Mouse (Mus musculus) left cerebral cortex, postnatal 25 days (tissue): ENCODE measurements at regions not wholly inside any gene's neighbourhood (a gene's known extent, or its start where the extent isn't known, plus 50 kb on each side); places are given as distances from the start of the nearest gene placed in this dataset.
"Not testable (repeated sequence)": the region's sequence is repeated elsewhere in the genome, so short reads cannot be mapped to it uniquely, and the experiment has no call there.

Experiments
- DNase-seq, 2 experiments: peaks; one replicate each; pipeline ENCODE4 v3.0.0; 2022; ENCODE audit warnings: low spot score in 2 of 2, mixed read lengths in 1 of 2
- intact Hi-C: fragments of 180-260 bp; cut with DNase I; formaldehyde crosslinking; loops from one replicate; pipeline ENCODE4 v1.15.1; 2025

- DNase-seq: peak; percentile 72 to 76
- intact Hi-C loops: loop anchor here (2.0 to 10.0 kb wide), 2 partner anchors 368 to 660 kb away; partner anchors contain the start of gene Erlec1
Measured at GRCm38 (mm10) chr11:31615107-31615811, 56.4 kb downstream of the Bod1 start.

- peak in 1 of 2 experiments; percentile 22 for DNase-seq
- intact Hi-C loops: loop anchor here (2.0 to 10.0 kb wide), 2 partner anchors 368 to 660 kb away; partner anchors contain the start of gene Erlec1
Measured at GRCm38 (mm10) chr11:31614394-31614713, 57.3 kb downstream of the Bod1 start.

GRCm38 (mm10) chr11:31613688-31614393 lies 57.8 kb downstream of the Bod1 start:
- DNase-seq: no peak
- intact Hi-C loops: loop anchor here (2.0 to 10.0 kb wide), 2 partner anchors 367 to 659 kb away; partner anchors contain the start of gene Erlec1

DNA sequence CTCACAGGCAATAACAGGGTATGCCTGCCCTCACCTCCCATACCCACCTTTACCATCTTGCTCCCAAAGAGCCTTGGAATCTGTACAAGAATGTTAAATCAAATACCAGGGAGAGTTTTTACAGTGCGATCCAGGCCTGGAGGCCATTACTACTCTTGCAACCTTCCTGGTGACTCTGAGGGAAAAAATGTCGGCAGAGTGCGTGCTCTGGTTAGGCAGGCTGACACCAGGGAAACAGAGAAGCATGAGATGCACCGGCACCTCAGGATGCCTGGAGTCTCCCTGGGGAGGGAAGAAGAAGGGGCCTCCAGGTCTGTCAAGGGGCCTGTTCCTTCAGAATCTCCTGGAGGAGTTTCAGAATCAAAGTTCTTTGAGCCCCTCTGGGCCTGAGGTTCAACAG lies 63.2 kb downstream of the Bod1 start:
- intact Hi-C loops: no loop called here
- DNase-seq: no peak

DNA sequence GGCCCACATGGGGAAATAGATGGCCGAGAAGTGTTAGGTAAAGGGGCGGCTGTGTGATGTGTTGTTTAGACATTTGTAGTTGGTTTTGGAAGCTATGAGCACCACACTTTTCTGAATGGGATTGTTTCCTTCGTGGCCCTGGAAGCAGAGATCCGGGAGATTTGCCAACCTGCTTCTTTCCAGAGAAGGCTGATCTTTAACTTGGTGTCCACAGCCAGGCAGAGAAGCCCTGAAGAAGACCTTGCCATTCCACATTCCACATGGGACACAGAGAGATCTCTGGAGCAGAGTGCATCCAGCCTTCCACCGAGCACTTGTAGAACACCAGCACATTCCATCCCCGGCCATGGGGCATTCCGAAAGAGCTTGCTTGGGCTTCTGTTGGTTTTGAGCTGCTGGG lies 70.2 kb downstream of the Bod1 start:
- DNase-seq: no peak
- intact Hi-C loops: no loop called here

DNA sequence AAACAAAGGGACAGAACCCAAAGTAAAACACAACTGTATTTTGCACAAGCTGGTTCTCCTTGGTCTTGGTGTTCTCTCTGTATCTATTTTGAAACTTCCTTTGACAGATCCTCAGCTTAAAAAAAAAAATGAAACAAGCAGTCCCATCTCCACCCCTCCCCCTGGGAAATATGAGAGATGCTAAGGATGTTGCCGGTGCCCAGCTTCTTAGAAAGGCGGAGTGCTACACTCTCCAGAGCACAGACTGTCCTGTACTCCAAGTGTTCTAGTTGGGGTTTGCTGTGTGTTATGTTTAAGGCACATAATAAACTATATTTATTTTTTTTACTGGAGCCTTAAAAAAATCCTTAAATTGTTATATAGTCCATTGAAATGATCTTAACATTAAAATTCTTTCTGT lies 78.1 kb downstream of the Bod1 start:
- intact Hi-C loops: no loop called here
- no peak for DNase-seq

- DNase-seq: no peak
- intact Hi-C loops: no loop called here
Measured at GRCm38 (mm10) chr11:31592061-31592460, 79.6 kb downstream of the Bod1 start.

DNA sequence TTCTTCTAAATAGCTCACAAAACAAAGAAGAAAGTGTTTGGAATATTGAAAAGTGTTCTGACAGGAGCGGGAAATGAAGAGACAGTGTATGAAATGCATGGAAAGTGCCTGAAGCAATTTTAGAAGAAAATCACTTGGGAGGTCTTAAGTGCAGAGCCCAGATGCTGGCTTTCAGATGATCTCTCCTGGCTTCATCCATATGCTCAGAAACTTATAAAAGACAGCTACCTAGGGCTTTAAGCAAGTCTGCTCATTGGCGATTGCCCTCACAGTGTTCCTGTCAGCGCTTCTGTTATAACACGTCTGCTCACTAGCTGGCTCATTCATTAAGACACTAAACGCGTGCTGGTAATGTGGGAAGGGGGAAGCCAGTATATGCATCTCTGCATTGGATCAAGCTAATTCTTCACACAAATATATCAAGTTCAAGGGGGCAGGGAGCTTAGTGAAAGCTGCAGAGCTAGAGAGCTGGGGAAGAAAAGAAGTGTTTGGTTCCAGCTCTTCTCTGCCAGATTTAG lies 80.6 kb downstream of the Bod1 start:
- intact Hi-C loops: no loop called here
- no peak for DNase-seq

- no peak for DNase-seq
- intact Hi-C loops: no loop called here
Measured at GRCm38 (mm10) chr11:31574941-31575340, 96.7 kb downstream of the Bod1 start.

DNA sequence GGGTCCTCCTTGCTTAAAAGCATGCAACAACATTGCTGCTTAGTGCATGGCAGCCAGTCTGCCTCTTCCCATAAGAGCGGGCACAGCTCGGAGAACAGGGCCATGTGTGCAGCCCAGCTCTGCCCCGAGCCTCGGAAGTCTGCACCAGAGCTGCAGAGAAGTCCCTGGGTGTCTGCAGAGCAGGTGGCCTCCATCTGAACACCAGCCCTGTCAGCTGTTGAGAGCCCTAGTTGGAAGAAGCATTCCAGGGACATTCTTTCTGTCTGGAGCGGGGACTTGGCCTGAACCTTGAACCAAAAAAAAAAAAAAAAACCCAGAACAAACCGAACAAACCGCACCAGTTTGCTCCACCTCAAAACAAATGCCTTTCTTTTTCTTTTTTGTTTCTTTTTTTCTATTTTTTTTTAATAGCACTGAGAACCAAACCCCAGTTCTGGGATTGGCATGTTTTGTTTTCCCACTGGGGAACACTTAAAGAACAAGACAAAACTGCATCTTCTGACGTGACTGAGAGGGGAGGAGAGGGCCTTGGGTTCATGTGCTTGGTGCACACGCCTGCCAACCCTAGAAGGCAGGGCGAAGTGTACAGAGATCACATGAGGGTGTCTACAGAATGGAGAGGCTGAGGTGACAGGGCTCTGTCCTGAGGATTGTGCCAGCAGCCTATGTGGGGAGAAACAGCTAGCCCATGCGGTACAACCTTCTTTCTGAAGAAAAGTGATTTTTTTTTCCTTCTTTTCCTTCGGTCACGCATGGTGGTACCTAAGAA lies 106.8 kb downstream of the Bod1 start:
- DNase-seq: no peak
- intact Hi-C loops: no loop called here

- intact Hi-C loops: no loop called here
- DNase-seq: peak in 1 of 2 experiments; percentile 4
Measured at GRCm38 (mm10) chr11:31563826-31564741, 107.6 kb downstream of the Bod1 start.

DNA sequence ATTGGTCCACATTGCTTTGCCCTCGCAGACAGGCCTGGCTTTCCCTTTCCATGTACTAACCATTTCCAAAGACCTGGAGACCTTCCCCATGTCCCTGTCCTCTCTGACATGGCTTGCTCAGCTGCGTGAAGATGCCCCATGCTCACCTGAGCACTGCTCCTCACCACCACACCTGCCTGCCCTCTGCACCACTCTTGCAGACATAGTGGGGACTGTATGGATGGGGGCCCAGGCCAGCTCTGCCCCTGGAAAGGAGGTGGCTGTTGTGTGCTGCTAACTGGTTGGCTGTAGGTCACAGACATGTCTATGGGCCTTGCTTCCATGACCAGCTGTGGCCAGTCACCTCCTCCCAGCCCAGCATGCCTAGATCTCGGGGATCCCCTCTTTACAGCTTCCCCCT lies 108.7 kb downstream of the Bod1 start:
- intact Hi-C loops: no loop called here

GRCm38 (mm10) chr11:31560775-31561174 lies 110.9 kb downstream of the Bod1 start:
- intact Hi-C loops: no loop called here
- DNase-seq: no peak

More for the DNA sequence above, 108.7 kb downstream of the Bod1 start:
- DNase-seq: no peak

DNA sequence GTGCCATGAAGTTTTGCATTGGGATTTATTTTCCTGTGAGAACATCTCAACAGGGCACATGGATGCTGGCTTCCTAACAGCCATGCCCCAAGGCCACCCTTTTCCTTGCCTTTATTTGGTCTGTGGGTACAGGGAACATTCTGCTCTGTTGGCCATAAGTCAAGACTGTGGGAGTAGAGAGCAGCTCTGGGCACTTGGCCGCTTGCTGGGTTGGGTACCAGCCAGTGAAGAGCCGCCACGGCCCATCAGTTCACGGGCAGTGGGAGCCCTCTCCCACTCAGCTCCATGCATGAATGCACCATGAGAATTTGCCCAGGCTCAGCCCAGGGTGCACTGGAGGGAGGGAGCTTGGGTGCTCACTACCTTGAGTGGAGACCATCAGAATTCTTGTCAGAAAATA lies 116.6 kb downstream of the Bod1 start:
- intact Hi-C loops: no loop called here

DNA sequence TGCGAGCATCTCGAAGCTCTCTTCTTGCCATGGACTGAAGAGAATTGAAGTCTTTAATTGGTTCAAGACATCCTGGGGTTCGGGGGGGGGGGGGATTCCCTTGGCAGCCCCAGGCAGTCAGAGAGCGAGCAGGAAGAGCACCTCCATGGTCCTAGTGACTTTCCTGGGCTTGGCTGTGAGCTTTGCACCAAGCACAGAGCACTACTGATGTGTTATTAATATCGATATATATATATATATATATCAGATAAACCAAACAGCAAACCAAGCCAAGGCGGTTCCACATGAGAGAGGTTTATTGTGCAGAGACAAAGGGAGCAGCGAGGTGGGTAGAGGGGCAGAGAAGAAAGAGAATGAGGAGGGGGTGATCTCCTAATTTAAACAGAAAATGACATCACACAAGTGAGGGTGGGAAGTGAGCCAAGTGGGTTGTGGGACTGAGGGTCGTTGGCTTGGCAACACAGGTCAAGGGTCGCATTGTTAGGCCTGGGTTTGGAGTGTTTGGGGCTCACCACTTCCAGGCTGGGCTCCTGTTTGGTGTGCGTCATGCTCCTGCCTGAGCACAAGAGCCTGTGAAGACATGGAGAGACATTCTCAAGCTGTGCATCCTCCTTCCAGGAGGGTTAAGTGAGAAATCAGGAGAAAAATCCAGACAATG lies 119.9 kb downstream of the Bod1 start:
- intact Hi-C loops: no loop called here
- no peak for DNase-seq

More for the DNA sequence above, 116.6 kb downstream of the Bod1 start:
- no peak for DNase-seq

DNA sequence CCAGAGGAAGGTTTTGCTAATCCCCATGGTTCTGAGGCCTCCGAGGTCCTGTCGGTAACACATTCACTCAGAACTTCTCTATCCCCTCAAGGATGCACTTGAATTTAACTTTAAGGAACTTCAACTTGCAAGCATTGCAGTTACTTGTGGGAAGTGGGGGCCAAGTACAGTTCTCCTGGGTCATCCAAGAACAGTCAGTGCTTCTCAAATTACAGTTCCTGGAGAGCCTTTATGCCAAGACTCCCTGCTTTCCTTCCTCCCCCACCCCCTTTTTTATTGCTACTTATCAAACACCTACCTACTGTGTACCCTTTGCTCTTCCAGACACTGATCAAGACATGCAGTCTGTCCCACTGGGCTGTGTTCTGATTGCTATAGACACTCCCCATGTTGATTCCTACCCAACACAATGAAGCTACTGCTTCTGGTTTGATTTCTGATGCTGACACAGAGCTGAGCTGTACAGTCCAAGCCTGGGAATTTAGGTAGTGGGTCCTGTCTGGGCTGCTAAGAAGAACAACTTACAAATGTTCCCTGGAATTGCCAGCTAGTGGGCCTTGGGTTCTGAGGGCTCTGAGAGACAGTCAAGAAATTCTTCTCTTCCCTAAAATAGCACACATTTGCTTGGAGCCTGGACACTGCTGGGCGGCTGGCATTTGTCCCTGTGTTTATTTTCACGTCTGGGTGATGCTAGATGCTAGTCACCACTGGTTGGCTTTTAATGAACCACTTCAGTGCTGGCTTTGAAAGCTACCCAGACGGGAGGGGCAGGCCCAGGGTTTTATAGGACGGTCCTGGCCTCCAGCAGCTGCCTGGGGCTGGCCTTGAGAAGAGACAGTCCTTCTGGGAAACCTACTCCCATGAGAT lies 120.7 kb downstream of the Bod1 start:
- DNase-seq: no peak
- intact Hi-C loops: no loop called here

DNA sequence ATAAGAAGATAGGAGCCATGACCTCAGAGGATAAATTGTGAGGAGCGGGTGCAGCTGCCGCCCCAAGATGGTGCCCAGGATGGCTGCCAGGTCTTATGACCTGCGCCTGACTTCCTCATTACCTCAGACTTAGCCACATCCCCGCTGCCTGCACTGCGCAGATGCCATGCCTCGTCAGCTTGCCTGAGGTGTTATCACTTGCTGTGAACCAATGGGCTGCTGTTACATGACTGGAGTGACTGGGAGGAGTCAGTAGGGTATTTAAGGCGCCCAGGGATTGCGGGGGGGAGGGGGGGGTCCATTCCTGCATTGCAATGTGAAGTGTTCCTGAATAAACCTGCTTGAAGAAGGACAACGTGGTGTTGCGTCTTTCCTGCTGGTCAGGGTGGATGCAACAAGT lies 126.2 kb downstream of the Bod1 start:
- intact Hi-C loops, DNase-seq: not testable (repeated sequence)
